Mouse (Mus musculus): ENCODE measurements around the gene Tead2. TPM values are rescaled to one million over a fixed set of nuclear protein-coding genes. Genes with fewer than 3 reads are reported as not detected.

The Tead2 gene
- polyA plus RNA-seq, 1 experiment from 2014 or later: 26.8 TPM

GRCm38 (mm10) chr7:45183672-45184071 is 31.9 kb upstream of the Tead2 start:
- Histone ChIP-seq H3K27me3 (ENCODE audit: control insufficient read depth, insufficient read depth, low read length) (peaks cover 19% of the 10 kb centered on the region; the same call in 1 of the 2 replicates), H3K4me2 (replicated peaks; ENCODE audit: low read depth) (no peak overlapping the region), H3K4me1 (replicated peaks; ENCODE audit: control insufficient read depth, insufficient read depth) (peaks cover 3% of the 10 kb centered on the region), H3K4me3 (ENCODE audit: low read depth, low read length) (no peak overlapping the region), H3K9ac (ENCODE audit: low read length) (no peak overlapping the region), H3K36me3 (ENCODE audit: control insufficient read depth, insufficient read depth, low read length) (no peaks in the 10 kb centered on the region), H3K27ac (replicated peaks) (no peak overlapping the region), H3K9me3 (ENCODE audit: control insufficient read depth, low read length) (no peaks in the 10 kb centered on the region)
- TF ChIP-seq CTCF (IDR thresholded peaks at IDR 0.05; ENCODE audit: low read depth): no peak
- TF ChIP-seq EP300 (optimal IDR thresholded peaks at IDR 0.05): no peak
- ATAC-seq (ENCODE audit: low FRiP score, low TSS enrichment) (no peak), DNase-seq (ENCODE audit: low spot score) (no peak)
- WGBS: 65% methylated on average over 7 of the region's 7 CpGs

DNA sequence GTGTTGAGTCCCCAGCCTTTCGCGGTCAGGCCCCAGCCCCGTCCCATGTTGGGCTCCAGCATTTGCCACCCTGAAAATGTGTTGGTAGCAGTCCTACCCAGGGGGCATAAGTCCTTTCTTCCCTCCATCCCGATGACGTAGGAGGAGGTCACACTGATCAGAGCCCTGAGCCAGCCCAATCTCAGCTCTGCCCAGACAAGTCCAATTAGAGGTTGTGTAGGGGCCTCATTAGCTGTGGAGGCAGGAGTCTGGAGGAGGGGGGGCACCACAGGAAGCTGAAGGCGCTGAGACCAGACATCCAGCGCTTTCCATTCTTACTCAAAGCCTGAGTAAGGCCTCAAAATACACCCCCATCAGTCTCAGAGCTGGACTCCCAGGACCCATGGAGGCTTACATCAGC is 29.6 kb upstream of the Tead2 start:
- DNase-seq (ENCODE audit: low spot score) (no peak), ATAC-seq (ENCODE audit: low FRiP score, low TSS enrichment) (no peak)
- no peak overlapping the region for H3K27ac ChIP-seq (replicated peaks)
- no peak overlapping the region for H3K4me3 ChIP-seq (ENCODE audit: low read depth, low read length)
- peaks cover 3% of the 10 kb centered on the region for H3K4me1 ChIP-seq (replicated peaks; ENCODE audit: control insufficient read depth, insufficient read depth)
- no peaks in the 10 kb centered on the region for H3K36me3 ChIP-seq (ENCODE audit: control insufficient read depth, insufficient read depth, low read length)
- H3K9ac ChIP-seq (ENCODE audit: low read length): no peak overlapping the region
- no peak overlapping the region for H3K4me2 ChIP-seq (replicated peaks; ENCODE audit: low read depth)
- no peak for TF ChIP-seq EP300 (optimal IDR thresholded peaks at IDR 0.05)
- no peak for TF ChIP-seq CTCF (IDR thresholded peaks at IDR 0.05; ENCODE audit: low read depth)
- H3K9me3 ChIP-seq (ENCODE audit: control insufficient read depth, low read length): no peaks in the 10 kb centered on the region
- 75% methylated on average over 7 of the region's 7 CpGs for WGBS
- H3K27me3 ChIP-seq (ENCODE audit: control insufficient read depth, insufficient read depth, low read length): peaks cover 9% of the 10 kb centered on the region; the same call in 1 of the 2 replicates

DNA sequence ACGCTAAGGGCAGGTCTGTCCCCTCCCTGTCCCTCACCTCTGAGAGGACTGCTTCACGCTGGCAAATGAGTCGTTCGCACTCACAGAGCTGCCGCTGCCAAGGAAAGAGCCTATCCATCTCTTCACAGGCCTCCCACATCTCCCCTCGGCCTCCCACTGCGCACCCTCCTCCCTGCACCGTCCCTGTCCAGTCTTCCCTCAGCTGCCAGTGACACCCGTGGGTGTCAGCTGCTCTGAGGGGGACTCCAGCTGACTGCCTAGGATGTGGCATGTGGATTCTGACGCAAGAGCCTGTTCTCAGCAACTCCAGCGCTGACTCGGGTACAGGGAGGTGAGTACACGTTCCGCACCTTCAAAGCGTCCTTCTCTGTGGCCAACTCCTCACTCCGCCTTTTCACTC is 26.0 kb upstream of the Tead2 start:
- Histone ChIP-seq H3K4me2 (replicated peaks; ENCODE audit: low read depth) (no peak overlapping the region), H3K27ac (replicated peaks) (no peak overlapping the region), H3K36me3 (ENCODE audit: control insufficient read depth, insufficient read depth, low read length) (no peaks in the 10 kb centered on the region), H3K9ac (ENCODE audit: low read length) (no peak overlapping the region), H3K27me3 (ENCODE audit: control insufficient read depth, insufficient read depth, low read length) (no peaks in the 10 kb centered on the region), H3K4me3 (ENCODE audit: low read depth, low read length) (no peak overlapping the region), H3K4me1 (replicated peaks; ENCODE audit: control insufficient read depth, insufficient read depth) (no peaks in the 10 kb centered on the region), H3K9me3 (ENCODE audit: control insufficient read depth, low read length) (no peaks in the 10 kb centered on the region)
- WGBS: 48% methylated on average over 16 of the region's 16 CpGs
- DNase-seq (ENCODE audit: low spot score) (no peak), ATAC-seq (ENCODE audit: low FRiP score, low TSS enrichment) (no peak)
- TF ChIP-seq EP300 (optimal IDR thresholded peaks at IDR 0.05) (no peak), CTCF (IDR thresholded peaks at IDR 0.05; ENCODE audit: low read depth) (no peak)

DNA sequence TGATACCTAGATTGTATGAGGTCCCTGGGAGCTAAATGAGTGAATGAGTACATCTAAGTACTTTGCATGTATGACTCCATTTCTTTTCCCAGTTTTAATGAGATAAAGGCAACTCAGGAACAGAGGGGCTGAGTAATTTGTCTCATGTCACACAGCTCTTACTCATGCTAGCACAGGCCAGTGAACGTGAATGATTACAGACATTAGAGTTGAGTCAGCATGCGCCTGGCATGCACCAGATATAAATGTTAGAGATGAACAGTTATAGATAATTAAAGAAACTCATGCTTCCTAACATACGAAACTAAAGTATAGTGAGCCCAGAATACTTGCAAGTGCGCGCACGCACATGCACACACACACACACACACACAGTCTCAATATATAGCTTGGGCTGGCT is 25.4 kb upstream of the Tead2 start:
- H3K4me1 ChIP-seq (replicated peaks; ENCODE audit: control insufficient read depth, insufficient read depth): no peaks in the 10 kb centered on the region
- no peak overlapping the region for H3K9ac ChIP-seq (ENCODE audit: low read length)
- ATAC-seq (ENCODE audit: low FRiP score, low TSS enrichment) (no peak), DNase-seq (ENCODE audit: low spot score) (no peak)
- TF ChIP-seq CTCF (IDR thresholded peaks at IDR 0.05; ENCODE audit: low read depth): no peak
- no peak overlapping the region for H3K4me2 ChIP-seq (replicated peaks; ENCODE audit: low read depth)
- no peaks in the 10 kb centered on the region for H3K27me3 ChIP-seq (ENCODE audit: control insufficient read depth, insufficient read depth, low read length)
- WGBS: 74% methylated on average over 6 of the region's 6 CpGs
- no peaks in the 10 kb centered on the region for H3K9me3 ChIP-seq (ENCODE audit: control insufficient read depth, low read length)
- no peak overlapping the region for H3K27ac ChIP-seq (replicated peaks)
- no peak overlapping the region for H3K4me3 ChIP-seq (ENCODE audit: low read depth, low read length)
- H3K36me3 ChIP-seq (ENCODE audit: control insufficient read depth, insufficient read depth, low read length): no peaks in the 10 kb centered on the region

GRCm38 (mm10) chr7:45191161-45191560 is 24.4 kb upstream of the Tead2 start:
- no peak for DNase-seq (ENCODE audit: low spot score)
- no peak for TF ChIP-seq CTCF (IDR thresholded peaks at IDR 0.05; ENCODE audit: low read depth)
- no peak for TF ChIP-seq EP300 (optimal IDR thresholded peaks at IDR 0.05)
- 57% methylated on average over 2 of the region's 2 CpGs for WGBS
- H3K4me1 ChIP-seq (replicated peaks; ENCODE audit: control insufficient read depth, insufficient read depth): no peaks in the 10 kb centered on the region
- H3K4me3 ChIP-seq (ENCODE audit: low read depth, low read length): no peak overlapping the region
- H3K9ac ChIP-seq (ENCODE audit: low read length): no peak overlapping the region
- no peak overlapping the region for H3K4me2 ChIP-seq (replicated peaks; ENCODE audit: low read depth)
- H3K9me3 ChIP-seq (ENCODE audit: control insufficient read depth, low read length): no peaks in the 10 kb centered on the region
- no peak overlapping the region for H3K27ac ChIP-seq (replicated peaks)
- ATAC-seq (ENCODE audit: low FRiP score, low TSS enrichment): no peak
- H3K36me3 ChIP-seq (ENCODE audit: control insufficient read depth, insufficient read depth, low read length): no peaks in the 10 kb centered on the region
- no peaks in the 10 kb centered on the region for H3K27me3 ChIP-seq (ENCODE audit: control insufficient read depth, insufficient read depth, low read length)

DNA sequence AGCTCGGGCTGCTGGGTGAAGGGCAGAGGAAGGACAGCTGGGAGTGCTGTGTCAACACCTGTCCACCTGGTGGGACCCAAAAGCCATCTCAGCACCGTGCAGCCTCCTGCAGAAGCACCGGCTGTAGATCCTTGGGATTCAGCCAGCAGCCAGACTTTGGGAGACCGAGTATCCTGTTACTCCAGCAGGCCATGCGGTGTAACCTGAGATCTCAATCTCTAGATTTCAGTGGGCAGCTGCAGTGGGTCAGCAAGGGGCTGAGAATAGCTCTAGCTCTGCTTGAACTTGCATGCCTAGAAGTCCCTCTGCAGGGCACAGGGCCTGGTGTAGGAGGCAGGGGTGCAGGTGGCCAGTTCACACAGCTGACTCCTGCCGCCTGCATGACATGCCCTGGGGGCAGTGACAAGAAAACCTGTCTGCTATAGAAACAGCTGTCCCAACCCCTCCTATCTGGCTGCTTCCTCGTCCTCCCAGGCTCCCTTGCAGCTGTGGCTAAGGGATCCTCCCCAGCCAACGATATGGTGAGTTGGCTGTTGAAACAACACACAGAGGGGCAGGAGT is 23.7 kb upstream of the Tead2 start:
- H3K27ac ChIP-seq (replicated peaks): no peak overlapping the region
- no peaks in the 10 kb centered on the region for H3K4me1 ChIP-seq (replicated peaks; ENCODE audit: control insufficient read depth, insufficient read depth)
- H3K9me3 ChIP-seq (ENCODE audit: control insufficient read depth, low read length): no peaks in the 10 kb centered on the region
- ATAC-seq (ENCODE audit: low FRiP score, low TSS enrichment) (no peak), DNase-seq (ENCODE audit: low spot score) (no peak)
- no peak overlapping the region for H3K4me3 ChIP-seq (ENCODE audit: low read depth, low read length)
- no peak overlapping the region for H3K9ac ChIP-seq (ENCODE audit: low read length)
- no peaks in the 10 kb centered on the region for H3K27me3 ChIP-seq (ENCODE audit: control insufficient read depth, insufficient read depth, low read length)
- H3K36me3 ChIP-seq (ENCODE audit: control insufficient read depth, insufficient read depth, low read length): no peaks in the 10 kb centered on the region
- 14% methylated on average over 8 of the region's 8 CpGs for WGBS
- no peak overlapping the region for H3K4me2 ChIP-seq (replicated peaks; ENCODE audit: low read depth)
- no peak for TF ChIP-seq CTCF (IDR thresholded peaks at IDR 0.05; ENCODE audit: low read depth)
- TF ChIP-seq EP300 (optimal IDR thresholded peaks at IDR 0.05): no peak

All from stomach, postnatal 0 days (tissue).